Mouse (Mus musculus) CH12.LX (cell line): ENCODE results near the gene Dcaf6.

Experiments
- CHD2 ChIP-seq: IDR thresholded peaks from 2 replicates; pipeline ENCODE4 v1.6.1; 2011; ENCODE audit warnings: low read length, improper control_type of control experiment
- POLR2A ChIP-seq: IDR thresholded peaks from 2 replicates; pipeline ENCODE4 v1.6.1; 2011; ENCODE audit warnings: low read depth, mild to moderate bottlenecking, improper control_type of control experiment, low read length

DNA sequence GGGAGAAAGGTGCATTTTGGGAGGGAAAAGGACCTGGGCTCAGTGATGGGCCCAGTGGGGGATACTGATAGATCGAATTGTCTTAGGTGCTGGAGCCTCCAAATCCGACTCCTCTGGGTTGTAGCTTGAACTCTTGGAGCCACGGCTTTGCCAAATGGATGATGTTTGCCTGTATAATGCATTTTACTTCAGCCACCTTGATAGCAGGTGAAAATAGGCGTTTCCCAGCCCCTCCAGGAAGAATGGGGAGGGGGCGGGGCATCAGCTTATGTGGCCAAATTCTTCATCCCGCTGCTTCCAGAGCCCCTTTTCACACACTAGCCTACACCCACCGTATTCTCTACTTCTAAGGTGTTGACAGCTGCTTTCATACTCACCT, 177.3 kb downstream of the Dcaf6 start:
- TF ChIP-seq POLR2A (no peak), CHD2 (no peak)
